Mouse (Mus musculus) midbrain, embryonic 10.5 days (tissue): Measurements from ENCODE around the gene Trim38. TPM values are rescaled to one million over a fixed set of nuclear protein-coding genes. Genes with fewer than 3 reads are reported as not detected.

Experiments used
- DNase-seq: peaks from one replicate; pipeline ENCODE4 v3.0.0-alpha.2; 2017; ENCODE audit warnings: low spot score
- H3K27ac ChIP-seq: fragments of 300-500 bp; sonication (generic); replicated peaks from 2 replicates; pipeline ENCODE4 v1.5.1; 2016; ENCODE audit warnings: mild to moderate bottlenecking
- H3K27me3 ChIP-seq: fragments of 300-500 bp; sonication (generic); 2 replicates; pipeline ENCODE4 v1.6.1; 2016; ENCODE audit warnings: low read depth, mild to moderate bottlenecking; ENCODE audit not compliant: poor library complexity, severe bottlenecking
- H3K36me3 ChIP-seq: fragments of 300-500 bp; sonication (generic); 2 replicates; pipeline ENCODE4 v1.6.1; 2016; ENCODE audit warnings: mild to moderate bottlenecking, moderate library complexity
- H3K4me1 ChIP-seq: fragments of 300-500 bp; sonication (generic); 2 replicates; pipeline ENCODE4 v1.6.1; 2016
- H3K4me3 ChIP-seq: fragments of 300-500 bp; sonication (generic); 2 replicates; pipeline ENCODE4 v1.5.1; 2016; ENCODE audit warnings: mild to moderate bottlenecking, moderate library complexity
- H3K9me3 ChIP-seq: fragments of 300-500 bp; sonication (generic); replicated peaks from 2 replicates; pipeline ENCODE4 v1.6.1; 2016; ENCODE audit warnings: mild to moderate bottlenecking
- WGBS: fragments of 180-500 bp; shearing (Covaris S2); methylation state at CpG from one replicate; pipeline ENCODE4 v1.1.7; 2016; 5-methylcytosine and 5-hydroxymethylcytosine counted together
- polyA plus RNA-seq: library from polyadenylated mRNA; unstranded; fragments of >200 nt; fragmentation: Nextera tagmentation; extraction: Ambion mirVana; gene quantifications from 2 replicates; pipeline ENCODE4 v1.2.1, GENCODE M21; 2016

Gene Trim38
- polyA plus RNA-seq, 1 experiment from 2014 or later: 0.20 TPM

GRCm38 (mm10) chr13:23778339-23778738, 8.6 kb downstream of the Trim38 start:
- 91% methylated on average over 7 of the region's 7 CpGs for WGBS
- no peak for DNase-seq
- Histone ChIP-seq H3K27ac (no peak overlapping the region), H3K27me3 (no peaks in the 10 kb centered on the region), H3K4me1 (0 out of 2 replicates have a peak, but pooled peaks cover under 1% of the 10 kb centered on the region), H3K4me3 (no peak overlapping the region), H3K9me3 (no peaks in the 10 kb centered on the region), H3K36me3 (no peaks in the 10 kb centered on the region)

- 88% methylated on average over 4 of the region's 4 CpGs for WGBS
- Histone ChIP-seq H3K36me3 (no peaks in the 10 kb centered on the region), H3K4me3 (no peak overlapping the region), H3K9me3 (no peaks in the 10 kb centered on the region), H3K27ac (no peak overlapping the region), H3K27me3 (no peaks in the 10 kb centered on the region), H3K4me1 (no peaks in the 10 kb centered on the region)
- no peak for DNase-seq
Measured at GRCm38 (mm10) chr13:23779025-23779424, 9.3 kb downstream of the Trim38 start.

GRCm38 (mm10) chr13:23792520-23792919, 22.8 kb downstream of the Trim38 start:
- H3K4me1 ChIP-seq: no peaks in the 10 kb centered on the region
- no peaks in the 10 kb centered on the region for H3K27me3 ChIP-seq
- no peak overlapping the region for H3K4me3 ChIP-seq
- H3K27ac ChIP-seq: no peak overlapping the region
- H3K9me3 ChIP-seq: no peaks in the 10 kb centered on the region
- DNase-seq: no peak
- WGBS: 44% methylated on average over 2 of the region's 2 CpGs
- H3K36me3 ChIP-seq: no peaks in the 10 kb centered on the region

- DNase-seq: no peak
- Histone ChIP-seq H3K36me3 (no peaks in the 10 kb centered on the region), H3K4me1 (no peaks in the 10 kb centered on the region), H3K27me3 (no peaks in the 10 kb centered on the region), H3K27ac (no peak overlapping the region), H3K4me3 (no peak overlapping the region), H3K9me3 (no peaks in the 10 kb centered on the region)
- 86% methylated on average over 5 of the region's 5 CpGs for WGBS
Measured at GRCm38 (mm10) chr13:23799405-23799804, 29.7 kb downstream of the Trim38 start.

- Histone ChIP-seq H3K27me3 (no peaks in the 10 kb centered on the region), H3K9me3 (no peaks in the 10 kb centered on the region), H3K27ac (no peak overlapping the region), H3K4me1 (no peaks in the 10 kb centered on the region), H3K4me3 (no peak overlapping the region), H3K36me3 (no peaks in the 10 kb centered on the region)
- DNase-seq: no peak
- 72% methylated on average over 2 of the region's 2 CpGs for WGBS
Measured at GRCm38 (mm10) chr13:23804532-23804931, 34.8 kb downstream of the Trim38 start.

GRCm38 (mm10) chr13:23806422-23807052, 36.8 kb downstream of the Trim38 start, which contains the start of gene Slc17a2:
TSS of gene Slc17a2 (plus strand) at chr13:23806993.
- WGBS: 88% methylated on average over 15 of the region's 15 CpGs
- H3K36me3 ChIP-seq: no peaks in the 10 kb centered on the region

GRCm38 (mm10) chr13:23816148-23816547, 46.4 kb downstream of the Trim38 start:
- Histone ChIP-seq H3K27ac (no peak overlapping the region), H3K4me3 (no peak overlapping the region), H3K4me1 (no peaks in the 10 kb centered on the region), H3K9me3 (no peaks in the 10 kb centered on the region), H3K36me3 (no peaks in the 10 kb centered on the region), H3K27me3 (no peaks in the 10 kb centered on the region)
- WGBS: 77% methylated on average over 2 of the region's 2 CpGs
- no peak for DNase-seq

More at GRCm38 (mm10) chr13:23806422-23807052, 36.8 kb downstream of the Trim38 start, which contains the start of gene Slc17a2:
- no peak for DNase-seq
- no peak within 1 kb of the TSS for H3K4me3 ChIP-seq
- no peaks in the 10 kb centered on the region for H3K27me3 ChIP-seq
- no peaks in the 10 kb centered on the region for H3K9me3 ChIP-seq
- H3K4me1 ChIP-seq: no peaks in the 10 kb centered on the region
- no peak within 1 kb of the TSS for H3K27ac ChIP-seq

- WGBS: 69% methylated on average over 4 of the region's 4 CpGs
- Histone ChIP-seq H3K4me1 (no peaks in the 10 kb centered on the region), H3K9me3 (no peaks in the 10 kb centered on the region), H3K4me3 (no peak overlapping the region), H3K27me3 (no peaks in the 10 kb centered on the region), H3K27ac (no peak overlapping the region), H3K36me3 (no peaks in the 10 kb centered on the region)
- no peak for DNase-seq
Measured at GRCm38 (mm10) chr13:23820179-23820940, 50.6 kb downstream of the Trim38 start.

- no peak overlapping the region for H3K4me3 ChIP-seq
- no peaks in the 10 kb centered on the region for H3K36me3 ChIP-seq
- no peaks in the 10 kb centered on the region for H3K27me3 ChIP-seq
- H3K4me1 ChIP-seq: no peaks in the 10 kb centered on the region
- 92% methylated on average over 3 of the region's 3 CpGs for WGBS
- H3K27ac ChIP-seq: no peak overlapping the region
- DNase-seq: no peak
- no peaks in the 10 kb centered on the region for H3K9me3 ChIP-seq
Measured at GRCm38 (mm10) chr13:23822213-23822612, 52.5 kb downstream of the Trim38 start.

- H3K4me3 ChIP-seq: no peak overlapping the region
Measured at GRCm38 (mm10) chr13:23826606-23827005, 56.9 kb downstream of the Trim38 start.

GRCm38 (mm10) chr13:23833053-23833452, 63.3 kb downstream of the Trim38 start:
- Histone ChIP-seq H3K27me3 (no peaks in the 10 kb centered on the region), H3K4me3 (no peak overlapping the region), H3K36me3 (no peaks in the 10 kb centered on the region), H3K4me1 (no peaks in the 10 kb centered on the region), H3K27ac (no peak overlapping the region), H3K9me3 (no peaks in the 10 kb centered on the region)
- WGBS: 26% methylated on average over 6 of the region's 6 CpGs
- peak; percentile 40 for DNase-seq

More at GRCm38 (mm10) chr13:23826606-23827005, 56.9 kb downstream of the Trim38 start:
- 82% methylated on average over 3 of the region's 3 CpGs for WGBS
- Histone ChIP-seq H3K27me3 (no peaks in the 10 kb centered on the region), H3K27ac (no peak overlapping the region), H3K9me3 (no peaks in the 10 kb centered on the region), H3K4me1 (no peaks in the 10 kb centered on the region), H3K36me3 (no peaks in the 10 kb centered on the region)
- DNase-seq: no peak

- Histone ChIP-seq H3K4me1 (no peaks in the 10 kb centered on the region), H3K4me3 (no peak overlapping the region), H3K27me3 (no peaks in the 10 kb centered on the region), H3K36me3 (no peaks in the 10 kb centered on the region), H3K9me3 (no peaks in the 10 kb centered on the region), H3K27ac (no peak overlapping the region)
- no peak for DNase-seq
- 88% methylated on average over 5 of the region's 5 CpGs for WGBS
Measured at GRCm38 (mm10) chr13:23834836-23835235, 65.1 kb downstream of the Trim38 start.

GRCm38 (mm10) chr13:23836630-23837029, 66.9 kb downstream of the Trim38 start:
- Histone ChIP-seq H3K4me1 (no peaks in the 10 kb centered on the region), H3K4me3 (no peak overlapping the region), H3K36me3 (no peaks in the 10 kb centered on the region), H3K27ac (no peak overlapping the region), H3K9me3 (no peaks in the 10 kb centered on the region), H3K27me3 (no peaks in the 10 kb centered on the region)
- 94% methylated on average over 5 of the region's 5 CpGs for WGBS
- DNase-seq: no peak
